Mouse (Mus musculus) bone marrow macrophage, adult 2 months (primary cell): ENCODE measurements around the gene Zfp281.

Source experiments
- CTCF ChIP-seq: IDR thresholded peaks from 2 replicates; pipeline ENCODE4 v1.5.1; 2012; ENCODE audit warnings: low read depth, mild to moderate bottlenecking, low read length, moderate library complexity
- POLR2A ChIP-seq: IDR thresholded peaks from 2 replicates; pipeline ENCODE4 v1.6.1; 2012; ENCODE audit warnings: mild to moderate bottlenecking, low read depth, low read length, borderline replicate concordance

DNA sequence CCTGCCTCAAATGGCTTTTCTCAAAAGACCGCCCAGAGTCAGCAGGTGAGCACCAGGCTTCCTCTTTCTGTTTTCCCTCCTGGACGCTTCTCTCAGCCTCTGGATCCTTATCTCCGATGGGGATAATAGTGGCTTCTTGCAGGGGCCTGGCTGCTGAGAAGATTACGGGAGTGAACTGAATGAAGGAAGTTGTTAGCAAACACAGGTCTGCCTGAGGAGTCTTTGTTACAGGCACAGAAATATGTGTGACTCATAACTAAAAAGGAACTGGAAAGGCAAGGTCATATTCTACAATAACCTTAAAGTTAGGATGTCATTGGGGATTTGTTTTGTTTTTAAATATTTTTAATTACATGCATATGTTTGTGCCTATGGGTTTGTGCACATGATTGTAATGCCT, 48.6 kb downstream of the Zfp281 start:
- no peak for TF ChIP-seq POLR2A
- TF ChIP-seq CTCF, result no peak
